9 mouse cellular contexts compared by ENCODE assay signal in the genomic region with DNA sequence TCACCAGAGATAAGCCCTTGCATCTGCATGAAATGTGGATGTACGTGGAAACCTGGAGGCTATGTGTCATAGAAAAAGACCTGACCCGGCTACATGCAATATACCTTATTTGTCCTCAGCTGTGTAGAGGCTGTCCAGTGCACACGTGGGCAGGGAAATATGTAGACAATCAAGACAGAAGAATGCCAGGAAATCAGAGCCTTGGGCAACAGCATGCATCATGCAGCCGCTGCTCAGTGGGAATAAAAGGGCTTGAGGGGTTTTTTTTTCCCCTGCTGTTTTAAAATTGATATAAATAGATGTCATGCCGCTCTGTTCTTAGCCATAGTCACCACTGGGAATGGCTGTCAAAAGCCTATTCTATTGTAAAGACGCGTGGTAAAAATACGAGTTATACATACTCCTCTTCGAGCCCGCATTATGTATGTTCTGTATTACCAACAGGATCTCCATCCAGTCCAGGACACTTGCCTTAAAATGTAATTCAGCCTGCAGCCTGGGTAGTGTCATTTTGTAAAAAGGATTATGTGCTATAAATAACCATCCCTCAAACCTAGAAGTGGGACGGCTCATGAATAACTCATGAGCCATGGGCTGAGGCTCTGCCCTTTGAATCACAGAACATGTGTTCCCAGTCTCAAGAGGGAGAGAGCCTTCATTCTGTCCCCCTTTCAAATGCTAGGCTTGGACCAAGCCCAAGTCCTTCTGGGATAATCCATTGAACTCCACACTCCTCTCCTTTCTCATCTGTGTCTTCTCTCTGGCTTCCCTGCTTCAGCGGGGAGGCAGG.
DNase-seq lines count a peak whose midpoint lies in the region; ATAC-seq and TF ChIP-seq lines count a peak whose summit lies in the region.
"Had no signal": no experiment of that assay in that cellular context is flagged by ENCODE, and none has a peak within 500 bp of the region (broad histone marks: within the 10 kb centered on the region; RNA-seq: fewer than 3 reads in every experiment).

No protein-coding gene starts in this region.

- peak overlapping the region; percentile 38 for H3K27ac ChIP-seq in gastrocnemius, adult 2 months
- no peak overlapping the region for H3K27ac ChIP-seq in stomach, embryonic 14.5 days (ENCODE audit: low read length)
- H3K27ac ChIP-seq in stomach, postnatal 0 days (replicated peaks): no peak overlapping the region
- H3K27ac ChIP-seq in midbrain, embryonic 10.5 days (replicated peaks): peak overlapping the region; percentile 72

- TF ChIP-seq EP300 in stomach, postnatal 0 days (optimal IDR thresholded peaks at IDR 0.05): no peak

- H3K4me2 ChIP-seq in stomach, embryonic 14.5 days (replicated peaks; ENCODE audit: low read depth, low read length): no peak overlapping the region
- H3K4me2 ChIP-seq in stomach, postnatal 0 days (replicated peaks; ENCODE audit: low read depth): no peak overlapping the region

- H3K9me3 ChIP-seq in stomach, embryonic 14.5 days (ENCODE audit: control insufficient read depth, low read depth, low read length): no peaks in the 10 kb centered on the region
- no peaks in the 10 kb centered on the region for H3K9me3 ChIP-seq in stomach, postnatal 0 days (ENCODE audit: control insufficient read depth, low read length)
- H3K9me3 ChIP-seq in midbrain, embryonic 10.5 days (replicated peaks): no peaks in the 10 kb centered on the region
- H3K9me3 ChIP-seq: megakaryocyte, embryonic 14.5 days had no signal

- H3K4me3 ChIP-seq in gastrocnemius, adult 2 months: no peak overlapping the region
- H3K4me3 ChIP-seq in stomach, embryonic 14.5 days (ENCODE audit: low read depth, low read length): no peak overlapping the region
- no peak overlapping the region for H3K4me3 ChIP-seq in stomach, postnatal 0 days (ENCODE audit: low read depth, low read length)
- no peak overlapping the region for H3K4me3 ChIP-seq in midbrain, embryonic 10.5 days
- H3K4me3 ChIP-seq: megakaryocyte, embryonic 14.5 days had no signal

- no peak for DNase-seq in gastrocnemius, adult 2 months
- no peak for DNase-seq in gastrocnemius, postnatal 25 days
- no peak for DNase-seq in stomach, postnatal 0 days (ENCODE audit: low spot score)
- peak; percentile 21 for DNase-seq in midbrain, embryonic 10.5 days (ENCODE audit: low spot score)
- no peak for DNase-seq in liver
- DNase-seq in ovary, adult 18-20 months (ENCODE audit: low spot score): no peak
- no peak for DNase-seq in thymus, postnatal 36 days

- H3K9ac ChIP-seq in stomach, embryonic 14.5 days (replicated peaks; ENCODE audit: low read depth, low read length): no peak overlapping the region
- H3K9ac ChIP-seq in stomach, postnatal 0 days (ENCODE audit: low read length): no peak overlapping the region

- H3K36me3 ChIP-seq in stomach, embryonic 14.5 days (ENCODE audit: control insufficient read depth, insufficient read depth, low read length): no peaks in the 10 kb centered on the region
- H3K36me3 ChIP-seq in stomach, postnatal 0 days (ENCODE audit: control insufficient read depth, insufficient read depth, low read length): no peaks in the 10 kb centered on the region
- H3K36me3 ChIP-seq in midbrain, embryonic 10.5 days: no peaks in the 10 kb centered on the region

- no peaks in the 10 kb centered on the region for H3K27me3 ChIP-seq in stomach, embryonic 14.5 days (ENCODE audit: control insufficient read depth, insufficient read depth, low read length)
- H3K27me3 ChIP-seq in stomach, postnatal 0 days (ENCODE audit: control insufficient read depth, insufficient read depth, low read length): no peaks in the 10 kb centered on the region
- H3K27me3 ChIP-seq in midbrain, embryonic 10.5 days (ENCODE audit: low read depth, poor library complexity, severe bottlenecking): no peaks in the 10 kb centered on the region
- H3K27me3 ChIP-seq: megakaryocyte, embryonic 14.5 days had no signal

- TF ChIP-seq CTCF in gastrocnemius, adult 2 months (IDR thresholded peaks at IDR 0.05): no peak
- TF ChIP-seq CTCF in stomach, postnatal 0 days (IDR thresholded peaks at IDR 0.05; ENCODE audit: low read depth): no peak

- WGBS in stomach, embryonic 14.5 days: 52% methylated on average over 12 of the region's 12 CpGs
- 54% methylated on average over 12 of the region's 12 CpGs for WGBS in stomach, postnatal 0 days
- 78% methylated on average over 12 of the region's 12 CpGs for WGBS in midbrain, embryonic 10.5 days

- intact Hi-C loops in gastrocnemius, adult 2 months (cut with DNase I): loop anchor here (5.0 to 10.0 kb wide), 2 partner anchors 611 to 759 kb away; a partner anchor contains a TSS

- 0 out of 2 replicates have a peak, but pooled peaks have one; percentile 50 for ATAC-seq in stomach, embryonic 14.5 days (ENCODE audit: insufficient number of reproducible peaks, insufficient read depth, low FRiP score, low read depth)
- ATAC-seq in stomach, postnatal 0 days (ENCODE audit: low FRiP score, low TSS enrichment): no peak

- 0 out of 2 replicates have a peak, but pooled peaks cover 9% of the 10 kb centered on the region for H3K4me1 ChIP-seq in stomach, embryonic 14.5 days (ENCODE audit: control insufficient read depth, insufficient read depth, low read length)
- no peaks in the 10 kb centered on the region for H3K4me1 ChIP-seq in stomach, postnatal 0 days (replicated peaks; ENCODE audit: control insufficient read depth, insufficient read depth)
- peaks cover 26% of the 10 kb centered on the region for H3K4me1 ChIP-seq in midbrain, embryonic 10.5 days
- H3K4me1 ChIP-seq: megakaryocyte, embryonic 14.5 days had no signal

Comparison
In these comparisons a context has a peak if more than half of its experiments do, and no peak if none do; other contexts are left out.
1. H3K27ac ChIP-seq: peak in gastrocnemius, adult 2 months (single experiment) and midbrain, embryonic 10.5 days (single experiment); none in stomach, embryonic 14.5 days (single experiment) and stomach, postnatal 0 days (single experiment).